Mouse (Mus musculus): ENCODE results near the gene Acap1.
"Not testable (repeated sequence)": the region's sequence is repeated elsewhere in the genome, so short reads cannot be mapped to it uniquely, and the experiment has no call there.

Acap1 gene

DNA sequence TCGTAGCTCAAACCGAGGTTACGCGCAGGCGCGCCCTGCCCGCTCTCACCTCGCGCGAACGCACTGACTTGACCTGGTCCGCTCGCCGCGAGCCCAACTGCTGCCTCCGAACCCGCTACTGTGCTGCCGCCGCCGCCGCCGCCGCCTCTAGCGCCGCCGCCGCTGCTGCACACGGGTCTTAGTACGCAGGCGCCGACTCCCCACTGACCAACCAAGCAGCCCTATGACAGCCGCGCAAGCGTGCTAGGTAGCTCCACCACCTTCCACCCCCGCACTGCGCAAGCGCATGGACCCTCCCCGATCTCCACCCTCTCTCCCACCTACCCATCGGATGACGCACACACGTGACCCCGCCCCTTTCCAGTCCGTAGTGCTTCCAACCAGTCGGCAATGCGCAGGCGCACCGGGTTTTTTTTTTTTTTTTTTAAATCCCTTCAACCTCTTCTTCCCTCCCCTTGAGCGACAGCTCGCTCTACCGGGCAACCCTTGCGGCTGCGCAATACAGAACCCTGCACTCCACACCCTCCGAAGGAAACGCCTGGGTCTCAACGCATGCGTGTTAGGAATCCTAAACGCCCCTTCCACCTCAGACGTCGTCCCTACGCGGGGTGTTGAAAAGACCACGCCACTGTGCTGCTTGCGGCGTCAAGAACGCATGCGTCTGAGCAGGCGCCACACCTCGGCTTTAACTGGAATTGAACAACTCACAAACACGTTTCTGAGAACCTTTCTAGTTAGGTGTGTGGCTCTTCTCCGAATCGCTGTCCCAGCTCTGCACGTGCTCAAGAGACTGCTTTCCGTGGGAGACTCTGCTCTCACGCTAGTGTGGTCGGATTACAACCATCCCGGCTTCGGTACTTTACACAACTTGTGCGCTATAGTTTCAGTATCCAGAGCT, 26.0 kb upstream of the Acap1 start, which contains the start of gene Eif5a:
Gene Eif5a, minus strand, starts transcription at position 845 of the 898 bp plus-strand sequence.
- DNase-seq (ENCODE audit: low spot score in 2 of 2): peak; percentile 100

DNA sequence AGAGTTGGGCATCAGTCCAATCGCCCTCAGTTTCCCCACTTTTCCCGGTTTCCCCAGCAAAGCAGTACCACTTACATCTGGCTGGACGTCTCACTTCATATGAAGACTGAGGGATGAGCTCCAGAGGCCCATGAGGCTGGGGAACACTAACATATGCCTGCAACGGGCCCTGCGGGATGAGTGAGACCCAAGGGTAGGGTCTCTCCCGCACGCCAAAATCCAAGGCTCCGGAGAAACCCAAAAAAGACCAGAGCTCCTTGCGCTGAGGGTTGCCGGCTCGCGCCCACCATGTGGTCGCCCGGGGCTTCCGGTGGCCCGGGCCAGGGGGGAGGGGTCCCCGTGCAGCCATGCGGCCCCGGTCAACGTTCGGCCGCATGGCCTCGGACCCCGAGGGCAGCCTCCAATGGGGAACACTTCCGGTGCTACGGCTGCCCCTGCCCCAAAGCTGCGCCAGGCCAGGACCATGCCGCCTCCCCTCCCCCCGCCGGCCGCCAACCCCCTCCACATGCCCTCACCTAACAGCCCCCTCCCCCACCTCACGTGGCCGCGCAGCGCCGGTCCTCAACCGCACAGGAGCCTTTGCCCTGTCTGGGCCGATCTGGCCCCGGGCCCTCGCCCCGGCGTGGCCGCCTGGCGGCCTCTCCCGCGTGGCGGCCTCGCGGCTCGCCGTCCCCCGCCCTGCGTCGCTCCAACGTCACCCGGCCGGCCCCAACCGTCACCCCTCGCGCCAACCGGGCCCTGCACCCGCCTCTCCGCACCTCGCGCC, 25.1 kb upstream of the Acap1 start:
- peak in 1 of 2 experiments; percentile 52 for DNase-seq (ENCODE audit: low spot score in 2 of 2)

DNA sequence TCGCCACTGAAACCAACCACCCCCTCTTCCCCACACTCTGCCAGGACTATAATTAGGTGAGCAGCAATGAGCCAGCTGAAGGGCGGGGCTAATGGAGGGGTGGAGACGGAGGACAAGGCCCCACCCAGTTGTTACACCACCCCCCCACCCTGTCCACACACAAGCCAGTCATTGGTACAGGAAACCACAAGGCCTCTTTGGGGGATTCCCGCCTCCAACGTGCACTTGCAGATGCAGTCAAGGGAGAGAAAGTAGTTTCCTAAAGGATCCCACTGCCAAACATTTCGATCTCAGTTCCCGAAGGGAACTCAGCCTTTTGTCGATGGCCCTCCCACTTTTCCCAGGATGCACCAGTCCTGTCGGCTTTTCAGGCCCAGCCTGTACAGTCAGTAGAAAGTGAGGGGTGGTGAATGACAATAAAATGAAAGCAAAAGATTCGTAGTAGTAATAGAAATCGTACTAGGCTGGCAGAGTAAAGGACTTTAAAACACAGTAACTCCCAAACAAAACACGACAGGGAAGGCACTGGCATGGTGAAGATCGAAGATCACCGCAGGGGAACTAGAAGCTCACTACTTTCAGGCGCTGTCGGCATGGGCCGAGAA, 24.4 kb upstream of the Acap1 start:
- DNase-seq (ENCODE audit: low spot score in 2 of 2): peak; percentile 50 to 56

DNA sequence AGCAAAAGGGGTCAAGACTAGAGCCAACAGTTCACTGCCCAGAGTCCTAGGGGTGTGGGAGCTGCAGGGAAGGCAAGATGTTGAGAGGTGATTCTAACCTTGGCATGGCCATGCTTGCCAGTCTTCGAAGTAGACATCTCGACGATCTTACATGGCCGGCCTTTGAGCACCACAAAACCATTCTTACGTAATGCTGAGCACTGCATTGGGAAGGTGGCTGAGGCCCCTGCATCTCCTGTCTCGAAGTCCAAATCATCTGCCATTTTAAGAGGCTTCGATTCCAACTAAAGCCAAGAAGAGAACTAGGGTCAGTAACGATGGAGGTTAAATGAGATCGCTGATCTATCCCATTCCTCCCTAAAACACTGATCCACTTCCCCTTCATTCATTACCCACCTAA, 23.7 kb upstream of the Acap1 start:
- no peak for DNase-seq (ENCODE audit: low spot score in 2 of 2)

DNA sequence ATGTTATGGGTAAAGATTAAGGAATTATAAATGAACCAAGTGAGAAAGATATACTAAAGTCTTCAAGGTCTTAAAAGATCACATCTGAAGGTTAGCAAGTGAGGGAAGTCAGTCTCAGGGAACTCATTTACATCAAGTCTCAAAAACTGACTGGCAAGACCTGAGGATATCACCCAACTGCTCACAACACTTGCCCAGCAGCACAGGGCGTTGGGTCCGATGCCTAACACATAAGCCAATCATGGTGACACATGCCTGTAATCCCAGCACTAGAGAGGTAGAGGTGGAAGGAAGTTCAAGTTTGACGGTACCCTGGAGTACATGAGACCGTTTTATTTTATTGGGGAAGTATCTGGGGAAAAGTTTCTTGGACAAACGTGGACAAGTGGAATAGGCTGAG, 22.8 kb upstream of the Acap1 start:
- DNase-seq (ENCODE audit: low spot score in 2 of 2): no peak

DNA sequence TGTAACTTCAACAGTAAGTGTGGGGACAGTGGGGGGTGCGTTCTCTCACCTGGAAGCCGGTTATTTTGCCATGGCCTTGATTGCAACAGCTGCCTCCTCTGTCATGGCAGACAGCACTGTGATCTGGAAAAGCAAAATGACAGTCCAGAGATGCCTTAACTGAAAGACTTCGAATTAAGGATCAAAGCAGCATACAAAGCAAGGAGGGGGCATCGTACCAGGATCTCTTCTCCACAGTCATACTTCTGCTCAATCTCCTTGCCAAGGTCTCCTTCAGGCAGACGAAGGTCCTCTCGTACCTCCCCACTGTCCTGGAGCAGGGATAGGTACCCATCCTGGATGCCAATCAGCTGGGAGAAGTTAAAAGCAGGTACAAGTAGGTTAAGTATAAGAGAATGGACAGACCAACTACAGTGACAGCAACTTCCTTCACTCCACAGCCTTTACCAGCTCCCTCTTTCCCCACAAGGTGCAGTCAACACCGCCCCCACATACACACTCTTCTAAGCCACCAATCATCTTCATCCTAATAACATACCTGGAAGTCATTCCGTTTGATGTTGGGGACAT, 22.1 kb upstream of the Acap1 start:
- DNase-seq (ENCODE audit: low spot score in 2 of 2): no peak

DNA sequence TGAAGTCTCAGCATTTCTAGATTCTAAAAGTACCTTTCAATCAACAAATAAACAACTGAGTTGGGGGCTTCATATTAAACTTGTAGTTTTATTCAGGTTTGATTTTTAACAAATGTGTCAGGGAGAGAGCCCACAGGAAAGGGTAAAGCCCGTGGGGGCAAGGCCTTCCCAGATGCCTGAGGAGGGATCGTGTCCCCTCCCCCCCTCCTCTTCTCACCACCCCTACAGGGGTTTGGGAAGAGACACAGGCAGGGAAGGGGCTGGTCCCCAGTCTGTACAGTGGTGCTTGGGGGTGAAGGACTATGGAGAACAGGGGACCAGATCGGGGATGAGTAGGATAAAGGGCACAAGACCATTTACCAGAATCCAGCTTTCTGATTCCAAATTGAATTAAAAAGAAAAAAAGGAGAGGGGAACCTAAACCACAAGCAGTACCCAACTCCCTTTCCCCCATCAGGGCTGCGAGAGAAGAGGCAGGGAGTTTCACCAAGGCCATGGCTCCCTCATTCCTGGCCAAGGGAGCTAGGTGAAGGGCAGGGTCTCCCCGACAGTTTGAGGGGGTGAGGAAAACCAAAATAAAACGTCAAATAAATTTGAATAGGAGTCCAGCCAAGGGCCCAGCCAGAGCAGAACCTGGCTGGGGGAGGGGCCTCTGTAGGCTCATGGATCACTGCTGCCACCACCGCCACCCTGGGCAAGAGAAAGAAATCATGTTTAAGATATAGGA, 21.5 kb upstream of the Acap1 start:
- DNase-seq (ENCODE audit: low spot score in 2 of 2): not testable (repeated sequence)

DNA sequence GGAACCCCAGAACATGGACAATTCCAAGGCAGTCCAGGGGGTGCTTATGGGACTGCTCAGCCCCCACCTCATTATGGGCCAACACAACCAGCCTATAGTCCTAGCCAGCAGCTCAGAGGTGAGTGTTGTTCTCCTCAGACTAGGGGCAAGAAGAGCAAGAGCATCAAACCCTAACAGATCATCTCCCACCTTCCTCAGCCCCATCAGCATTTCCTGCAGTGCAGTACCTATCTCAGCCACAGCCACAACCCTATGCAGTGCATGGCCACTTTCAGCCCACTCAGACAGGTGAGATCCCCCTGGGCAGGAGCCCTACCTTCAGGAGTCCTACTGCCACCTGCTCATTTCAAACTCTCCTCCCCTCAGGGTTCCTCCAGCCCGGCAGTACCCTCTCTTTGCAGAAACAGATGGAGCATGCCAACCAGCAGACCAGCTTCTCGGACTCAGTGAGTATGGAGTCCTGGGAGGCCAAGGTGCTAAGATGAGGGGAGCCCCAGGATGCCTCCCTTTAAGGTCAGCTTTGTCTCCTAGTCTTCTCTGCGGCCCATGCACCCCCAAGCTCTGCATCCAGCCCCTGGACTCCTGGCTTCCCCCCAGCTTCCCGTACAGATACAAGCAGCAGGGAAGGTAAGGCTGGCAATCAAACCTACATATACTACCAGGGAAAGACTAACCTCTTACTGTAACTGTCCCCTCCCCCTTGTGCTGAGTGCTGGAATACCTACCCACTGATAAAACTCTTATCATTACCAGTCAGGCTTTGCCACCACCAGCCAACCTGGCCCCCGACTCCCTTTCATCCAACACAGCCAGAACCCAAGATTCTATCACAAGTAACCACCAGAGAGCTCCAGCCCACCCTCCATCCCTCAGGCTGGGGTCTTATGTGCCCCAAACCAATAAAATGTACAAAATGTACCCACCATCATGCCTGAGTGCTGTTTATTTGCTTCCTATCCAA, 20.6 kb upstream of the Acap1 start:
- DNase-seq (ENCODE audit: low spot score in 2 of 2): no peak

DNA sequence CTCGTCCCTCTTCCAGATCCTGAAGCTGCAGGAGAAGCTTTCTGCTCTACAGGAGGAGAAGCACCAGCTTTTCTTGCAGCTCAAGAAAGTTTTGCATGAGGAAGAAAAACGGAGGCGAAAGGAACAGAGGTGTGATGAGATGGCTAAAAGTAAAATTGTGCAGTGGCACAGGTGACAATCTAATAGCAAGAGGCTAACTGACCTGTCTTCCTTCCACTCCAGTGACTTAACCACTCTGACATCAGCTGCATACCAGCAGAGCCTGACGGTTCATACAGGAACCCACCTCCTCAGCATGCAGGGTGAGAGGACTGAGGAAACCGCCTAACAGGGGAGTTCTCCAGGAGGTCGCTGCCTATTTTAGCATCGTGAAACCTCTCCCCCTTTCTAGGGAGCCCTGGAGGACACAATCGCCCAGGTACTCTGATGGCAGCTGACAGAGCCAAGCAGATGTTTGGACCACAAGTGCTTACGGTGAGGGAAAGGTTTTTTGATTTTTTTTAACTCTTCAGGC, 19.6 kb upstream of the Acap1 start:
- DNase-seq (ENCODE audit: low spot score in 2 of 2): no peak

DNA sequence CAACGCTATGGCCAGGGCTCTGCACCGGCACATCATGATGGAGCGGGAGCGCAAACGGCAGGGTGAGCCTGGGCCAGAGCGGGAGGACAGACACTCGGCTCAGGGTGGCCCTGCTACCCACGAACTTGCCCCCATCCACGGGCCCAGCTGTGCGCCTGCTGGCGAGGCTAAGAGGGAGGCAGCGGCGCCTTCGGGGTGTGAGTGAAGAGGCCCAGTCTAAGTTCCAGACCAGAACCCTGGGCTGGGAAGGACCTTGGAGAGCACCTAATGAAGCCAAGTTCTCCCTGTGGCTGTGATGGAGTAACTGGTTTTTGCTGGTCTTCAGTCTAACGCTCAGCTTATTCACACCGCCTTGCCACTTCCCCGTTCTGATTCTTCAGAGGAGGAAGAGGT, 19.0 kb upstream of the Acap1 start:
- no peak for DNase-seq (ENCODE audit: low spot score in 2 of 2)

DNA sequence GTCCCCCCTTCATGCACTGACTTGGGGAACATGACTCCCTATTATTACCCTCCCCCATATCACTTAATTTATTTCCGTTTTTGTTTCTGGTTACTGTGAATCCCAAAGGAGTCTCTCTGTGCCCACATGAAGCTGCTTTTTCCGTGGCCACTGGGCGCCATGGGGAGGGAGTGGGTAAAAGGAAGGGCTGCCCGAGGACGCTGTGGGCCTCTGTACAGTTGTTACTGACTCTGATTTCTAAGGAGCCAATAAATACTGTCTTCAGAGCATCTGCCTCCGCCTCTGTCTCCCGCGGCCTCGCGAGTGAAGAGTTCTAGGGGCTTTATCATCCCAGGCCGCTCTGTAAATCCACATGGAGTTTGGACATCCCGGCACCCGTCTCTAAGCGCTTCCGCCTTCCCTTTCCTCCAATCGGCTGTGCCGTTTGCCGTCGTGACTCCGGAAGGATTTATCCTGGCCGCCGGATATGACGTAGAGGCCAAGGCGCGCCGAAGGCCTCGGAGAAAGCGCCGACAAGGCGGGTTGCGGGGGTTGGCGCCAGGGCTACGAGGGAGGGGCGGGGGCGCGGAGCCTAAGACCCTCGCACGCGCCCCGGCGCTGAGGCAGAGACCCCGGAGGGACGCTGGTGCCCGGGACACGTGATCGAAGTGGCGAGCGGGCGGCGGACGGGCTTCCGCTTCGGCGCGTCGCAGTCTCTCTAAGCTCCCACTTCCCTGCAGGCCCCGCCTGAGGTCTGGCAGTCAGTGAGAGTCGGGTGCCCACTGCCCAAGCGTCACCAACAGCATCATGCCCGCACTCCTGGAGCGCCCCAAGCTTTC, 18.4 kb upstream of the Acap1 start, which contains the start of gene Gps2:
Gene Gps2, plus strand, starts transcription at position 335 of the 818 bp plus-strand sequence.
- DNase-seq (ENCODE audit: low spot score in 2 of 2): peak; percentile 88 to 89

DNA sequence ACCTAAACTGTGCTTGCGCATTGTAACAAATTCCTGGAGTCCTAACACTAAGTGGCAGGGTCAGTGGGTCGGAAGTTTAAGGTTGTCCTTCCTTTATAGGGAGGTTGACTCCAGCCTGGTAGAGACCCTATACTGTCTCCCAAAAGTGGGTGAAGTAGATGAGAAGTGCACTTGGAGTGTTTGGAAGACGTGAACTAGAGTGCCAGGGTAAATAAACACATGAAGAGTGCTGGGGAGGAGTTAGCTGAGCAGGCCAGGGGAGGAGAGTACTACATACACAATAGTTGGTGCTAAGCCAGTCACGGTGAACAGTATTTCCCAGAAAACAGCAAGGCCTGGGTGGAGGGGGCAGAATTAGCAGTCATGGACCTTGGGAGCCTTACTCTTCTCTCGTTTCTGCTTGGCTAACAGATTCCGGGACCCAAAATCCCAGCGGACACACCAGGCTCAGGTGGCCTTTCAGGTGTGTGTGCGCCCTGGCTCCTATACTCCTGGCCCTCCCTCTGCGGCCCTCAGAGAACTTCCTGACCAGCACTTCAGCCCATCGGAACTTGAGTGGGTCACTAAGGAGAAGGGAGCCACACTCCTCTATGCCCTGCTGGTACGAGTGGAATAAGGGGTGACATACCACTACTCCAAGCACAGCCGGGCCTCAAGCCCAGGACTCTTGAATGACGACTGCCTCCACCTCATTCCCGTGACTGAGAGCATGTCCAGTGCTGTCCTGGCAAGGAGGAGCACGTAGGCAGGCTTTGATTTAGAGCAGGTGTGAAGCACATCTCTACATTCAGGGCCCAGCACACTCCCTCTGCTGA, 17.6 kb upstream of the Acap1 start:
- DNase-seq (ENCODE audit: low spot score in 2 of 2): no peak

DNA sequence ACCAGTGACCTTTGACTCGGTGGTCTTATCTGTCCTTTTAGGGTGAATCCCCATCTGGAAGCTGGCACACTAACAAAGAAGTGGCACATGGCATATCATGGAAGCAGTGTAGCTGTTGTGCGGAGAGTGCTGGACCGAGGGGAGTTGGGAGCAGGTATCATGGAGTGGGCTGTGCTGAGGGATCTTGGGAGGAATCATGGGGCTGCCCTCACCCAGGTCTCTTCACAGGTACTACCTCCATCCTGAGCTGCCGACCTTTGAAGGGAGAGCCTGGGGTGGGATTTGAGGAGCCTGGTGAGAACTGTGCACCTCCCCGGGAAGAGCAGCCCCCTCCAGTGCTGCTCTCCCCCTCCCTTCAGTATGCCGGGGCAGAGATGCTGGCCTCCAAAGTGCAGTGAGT, 16.4 kb upstream of the Acap1 start:
- no peak for DNase-seq (ENCODE audit: low spot score in 2 of 2)

DNA sequence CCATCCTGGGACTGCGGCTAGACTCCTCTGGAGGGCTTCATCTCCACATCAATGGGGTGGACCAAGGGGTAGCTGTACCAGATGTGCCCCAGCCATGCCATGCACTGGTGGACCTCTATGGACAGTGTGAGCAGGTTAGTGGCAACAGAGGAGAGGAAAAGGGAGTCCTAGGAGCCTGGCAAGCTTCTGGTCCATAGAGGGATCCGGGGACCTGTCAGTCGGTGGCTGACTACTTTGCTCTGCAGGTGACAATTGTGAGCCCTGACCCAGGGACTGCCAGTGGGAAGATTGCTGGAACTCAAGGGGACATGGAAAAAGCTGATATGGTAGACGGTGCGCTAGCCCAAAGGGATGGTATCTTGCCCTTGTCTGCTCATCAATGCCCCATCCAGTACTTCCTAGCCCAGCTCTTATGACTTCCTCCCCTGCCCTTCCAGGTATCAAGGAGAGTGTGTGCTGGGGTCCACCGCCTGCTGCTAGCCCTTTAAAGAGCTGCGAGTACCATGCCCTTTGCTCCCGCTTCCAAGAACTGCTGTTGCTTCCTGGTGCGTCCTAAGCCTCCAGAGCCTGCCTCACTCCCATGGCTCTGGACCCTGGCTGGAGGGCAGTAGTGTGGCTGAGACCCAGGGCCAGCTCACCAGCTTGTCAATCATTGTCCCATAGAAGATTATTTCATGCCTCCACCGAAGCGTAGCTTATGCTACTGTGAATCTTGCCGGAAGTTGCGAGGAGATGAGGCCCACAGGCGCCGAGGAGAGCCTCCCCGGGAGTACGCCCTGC, 15.6 kb upstream of the Acap1 start:
- DNase-seq (ENCODE audit: low spot score in 2 of 2): no peak

DNA sequence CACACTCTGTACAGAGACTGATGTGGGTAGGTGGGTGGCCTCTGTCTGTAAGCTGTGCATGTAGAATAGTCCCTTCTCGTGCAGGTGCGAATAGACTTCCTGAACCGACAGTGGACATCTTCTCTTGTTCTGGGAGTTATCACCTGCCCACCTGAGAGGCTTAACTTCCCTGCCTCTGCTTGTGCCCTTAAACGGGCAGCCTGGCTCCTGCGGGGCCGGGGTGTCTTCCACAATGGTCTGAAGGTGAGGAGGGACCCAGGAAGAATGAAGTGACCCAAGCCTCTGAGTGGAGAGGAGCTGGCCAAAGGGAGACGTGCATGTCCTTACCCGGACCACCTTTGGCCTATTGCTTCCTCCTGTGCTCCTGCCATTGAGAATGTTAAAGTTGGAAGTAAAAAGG, 14.8 kb upstream of the Acap1 start:
- no peak for DNase-seq (ENCODE audit: low spot score in 2 of 2)

DNA sequence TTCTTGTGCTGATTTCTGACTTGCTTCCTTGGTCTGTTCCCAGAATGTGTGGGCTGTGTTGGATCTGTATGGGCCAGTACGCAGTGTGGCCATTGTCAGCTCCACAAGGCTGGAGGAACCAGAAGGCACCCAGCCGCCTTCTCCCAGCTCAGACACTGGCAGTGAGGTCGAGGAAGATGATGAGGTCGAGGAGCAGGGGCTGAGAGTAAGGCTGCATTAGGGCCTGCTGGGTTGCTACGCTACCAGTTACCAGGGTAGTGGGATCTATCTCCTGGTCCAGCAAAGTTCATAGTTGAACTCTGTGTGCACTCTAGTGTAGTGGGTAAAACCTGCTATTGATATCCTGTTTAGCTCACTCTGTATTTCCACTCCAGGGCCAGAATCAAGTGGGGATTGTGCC, 13.8 kb upstream of the Acap1 start:
- DNase-seq (ENCODE audit: low spot score in 2 of 2): no peak

DNA sequence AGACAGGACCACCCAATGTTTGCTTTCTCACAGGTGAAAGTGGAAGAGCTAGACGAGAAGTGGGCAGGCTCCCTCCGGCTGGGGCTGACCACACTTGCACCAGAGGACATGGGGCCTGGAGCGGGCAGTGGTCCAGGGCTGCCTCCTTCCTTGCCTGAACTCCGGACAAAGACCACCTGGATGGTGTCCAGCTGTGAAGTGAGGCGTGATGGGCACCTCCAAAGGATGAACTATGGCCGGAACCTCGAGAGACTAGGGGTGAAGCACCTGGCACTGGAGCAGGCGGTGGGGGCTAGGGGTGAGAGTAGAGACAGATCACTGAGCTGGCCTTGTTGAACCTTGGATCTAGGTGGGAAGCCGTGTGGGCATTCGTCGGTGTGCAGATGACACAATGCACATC, 13.3 kb upstream of the Acap1 start:
- no peak for DNase-seq (ENCODE audit: low spot score in 2 of 2)

Data from thymus, postnatal 10 days (tissue).